Mouse (Mus musculus) layer of hippocampus, postnatal 10 days (tissue): Measurements from ENCODE around the gene Ttll13. TPM values are rescaled to one million over a fixed set of nuclear protein-coding genes. Genes with fewer than 3 reads are reported as not detected.

Experiments used
- DNase-seq, 2 experiments: peaks; one replicate each; pipeline ENCODE4 v3.0.0; 2021; ENCODE audit warnings: low spot score in 2 of 2
- total RNA-seq, 2 experiments: library from RNA; stranded (reverse); gene quantifications; 2 replicates each; pipeline ENCODE4 v1.2.3; 2021

Ttll13 gene
- total RNA-seq, 2 experiments from 2014 or later: 1.4 to 1.5 TPM

GRCm38 (mm10) chr7:80301522-80301921, 55.3 kb downstream of the Ttll13 start:
- no peak for DNase-seq

DNA sequence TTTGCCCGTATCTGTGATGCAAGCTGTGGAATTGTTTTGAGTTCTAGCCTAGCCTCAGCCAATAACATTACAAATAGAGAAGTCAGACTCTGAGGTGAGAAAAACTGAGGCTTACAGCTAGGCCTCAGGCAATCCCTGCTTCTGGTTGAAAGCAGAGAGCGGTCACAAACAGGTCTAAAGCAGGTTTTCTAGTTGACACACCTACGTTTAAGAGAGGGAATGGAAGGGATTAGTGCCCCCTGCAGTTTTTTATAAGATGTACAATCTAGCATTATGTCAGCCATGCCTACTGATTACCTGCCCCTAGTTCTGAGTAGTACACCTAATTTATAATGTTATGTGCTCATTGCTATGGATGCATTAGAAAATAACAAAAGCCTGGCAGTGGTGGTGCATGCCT, 61.6 kb downstream of the Ttll13 start:
- DNase-seq: no peak

Other genes with a start within 250 kb of the Ttll13 start
- 10 to 100 TPM; 18.3 to 19.8 TPM for gene Zfp710, start 221.6 kb upstream of the Ttll13 start, total RNA-seq
- 10 to 100 TPM; 60.9 to 67.7 TPM for gene Idh2, start 131.0 kb upstream of the Ttll13 start, total RNA-seq
- gene Sema4b, start 59.5 kb upstream of the Ttll13 start, total RNA-seq: 10 to 100 TPM; 30.4 to 30.7 TPM
- 10 to 100 TPM; 23.4 to 24.3 TPM for gene Cib1, start 13.6 kb upstream of the Ttll13 start, total RNA-seq
- 1 to 10 TPM; 6.4 to 6.7 TPM for gene Gdpgp1, start 13.5 kb upstream of the Ttll13 start, total RNA-seq
- 10 to 100 TPM; 37.2 to 39.4 TPM for gene Ngrn, start 14.8 kb downstream of the Ttll13 start, total RNA-seq
- 10 to 100 TPM; 23.0 to 25.6 TPM for gene Vps33b, start 23.3 kb downstream of the Ttll13 start, total RNA-seq
- 10 to 100 TPM; 10.2 to 10.7 TPM for gene Prc1, start 48.1 kb downstream of the Ttll13 start, total RNA-seq
- gene Rccd1, start 78.1 kb downstream of the Ttll13 start, total RNA-seq: 10 to 100 TPM; 21.2 to 22.3 TPM
- gene Unc45a, start 94.6 kb downstream of the Ttll13 start, total RNA-seq: 10 to 100 TPM; 47.9 to 61.9 TPM
- 10 to 100 TPM; 37.2 to 44.9 TPM for gene Hddc3, start 96.7 kb downstream of the Ttll13 start, total RNA-seq
- 100 to 1,000 TPM; 106 to 115 TPM for gene Man2a2, start 125.0 kb downstream of the Ttll13 start, total RNA-seq
- 10 to 100 TPM in 1 of 2 experiments, 1 to 10 TPM in 1; 5.2 to 10.6 TPM for gene Fes, start 141.6 kb downstream of the Ttll13 start, total RNA-seq
- 10 to 100 TPM; 53.6 to 56.6 TPM for gene Furin, start 159.1 kb downstream of the Ttll13 start, total RNA-seq